8 mouse cellular contexts compared by ENCODE assay signal in the genomic region with DNA sequence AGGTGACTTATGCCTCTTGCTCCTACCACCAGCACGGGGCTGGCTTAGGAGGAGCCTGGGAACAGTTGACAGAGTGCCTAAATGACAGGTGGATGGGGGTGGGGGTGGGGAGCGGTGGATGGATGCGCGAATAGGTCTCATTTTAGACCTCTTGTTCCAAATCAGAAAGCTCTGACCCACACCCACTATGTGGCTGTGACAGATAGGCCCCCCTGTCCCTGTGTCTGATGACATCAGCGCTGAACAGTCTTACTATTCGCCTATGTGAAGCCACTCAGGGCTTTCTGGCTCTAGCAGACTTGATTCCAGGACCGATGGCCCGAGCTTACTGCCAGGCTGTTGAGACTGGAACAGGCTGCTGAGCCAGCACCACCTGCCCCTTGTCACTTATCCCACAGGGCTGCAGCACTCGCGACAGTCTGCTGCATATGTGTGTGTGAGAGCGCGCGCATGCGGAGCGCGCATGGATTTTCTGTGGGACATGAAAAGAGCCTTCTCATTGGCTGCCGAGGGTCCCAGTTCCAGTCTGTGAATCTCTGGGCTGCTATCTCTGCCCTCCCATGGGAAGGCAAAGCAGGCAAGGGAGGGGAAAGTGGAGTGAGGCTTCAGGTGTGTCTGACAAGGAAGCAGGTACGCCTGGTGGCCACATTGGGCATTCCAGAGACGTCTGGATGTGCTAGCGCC.
DNase-seq lines count a peak whose midpoint lies in the region; ATAC-seq and TF ChIP-seq lines count a peak whose summit lies in the region.

No protein-coding gene starts in this region.

- peak; percentile 12 for DNase-seq in gastrocnemius, postnatal 14 days
- no peak for DNase-seq in gastrocnemius, postnatal 10 days
- DNase-seq in MN1 (ENCODE audit: low spot score) (peak; percentile 27), adipocyte (ENCODE audit: low spot score) (no peak)
- peak; percentile 46 to 60 for DNase-seq in layer of hippocampus, postnatal 10 days (ENCODE audit: low spot score in 2 of 2)
- peak; percentile 72 for DNase-seq in midbrain, postnatal 0 days (ENCODE audit: low spot score)
- DNase-seq in natural killer cell, adult 2 months (ENCODE audit: low spot score in 2 of 2), result no peak

- H3K4me1 ChIP-seq in forebrain, embryonic 13.5 days, result peaks cover 10% of the 10 kb centered on the region
- H3K4me1 ChIP-seq in midbrain, postnatal 0 days (ENCODE audit: insufficient read depth, low read length), result peaks cover 3% of the 10 kb centered on the region; the same call in 1 of the 2 replicates

- TF ChIP-seq CTCF in midbrain, postnatal 0 days (IDR thresholded peaks at IDR 0.05), result peak; percentile 54

- WGBS in forebrain, embryonic 13.5 days, result 16% methylated on average over 20 of the region's 20 CpGs
- WGBS in midbrain, postnatal 0 days, result 19% methylated on average over 20 of the region's 20 CpGs

- H3K4me3 ChIP-seq in forebrain, embryonic 13.5 days, result peak overlapping the region; percentile 34
- H3K4me3 ChIP-seq in midbrain, postnatal 0 days (ENCODE audit: low read depth, low read length), result peak overlapping the region; percentile 37

- intact Hi-C loops in gastrocnemius, postnatal 14 days (cut with DNase I; ENCODE audit: low total_unique reads), result no loop called here

- peak overlapping the region; percentile 59 for H3K4me2 ChIP-seq in forebrain, embryonic 13.5 days
- peak overlapping the region; percentile 59 for H3K4me2 ChIP-seq in midbrain, postnatal 0 days (ENCODE audit: low read depth, low read length, poor library complexity, severe bottlenecking)

- H3K36me3 ChIP-seq in forebrain, embryonic 13.5 days (ENCODE audit: poor library complexity, severe bottlenecking), result no peaks in the 10 kb centered on the region
- no peaks in the 10 kb centered on the region for H3K36me3 ChIP-seq in midbrain, postnatal 0 days (ENCODE audit: insufficient read depth, low read length)

- peak overlapping the region; percentile 34 for H3K9ac ChIP-seq in forebrain, embryonic 13.5 days
- H3K9ac ChIP-seq in midbrain, postnatal 0 days (replicated peaks; ENCODE audit: low read length, poor library complexity, severe bottlenecking), result peak overlapping the region; percentile 46

- ATAC-seq in forebrain, embryonic 13.5 days, result peak; percentile 89
- ATAC-seq in midbrain, postnatal 0 days (ENCODE audit: low FRiP score), result peak; percentile 90

- no peak overlapping the region for H3K27ac ChIP-seq in forebrain, embryonic 13.5 days
- H3K27ac ChIP-seq in midbrain, postnatal 0 days (ENCODE audit: low read depth, low read length), result peak overlapping the region; percentile 51

- H3K9me3 ChIP-seq in forebrain, embryonic 13.5 days (replicated peaks), result no peaks in the 10 kb centered on the region
- no peaks in the 10 kb centered on the region for H3K9me3 ChIP-seq in midbrain, postnatal 0 days (ENCODE audit: low read length)

- H3K27me3 ChIP-seq in forebrain, embryonic 13.5 days, result peaks cover 64% of the 10 kb centered on the region
- peaks cover 10% of the 10 kb centered on the region; the same call in 1 of the 2 replicates for H3K27me3 ChIP-seq in midbrain, postnatal 0 days (ENCODE audit: insufficient read depth, low read length)

Comparison
In these comparisons a context has a peak if more than half of its experiments do, and no peak if none do; other contexts are left out.
1. DNase-seq: peak in gastrocnemius, postnatal 14 days (single experiment), MN1 (single experiment), layer of hippocampus, postnatal 10 days (2 of 2) and midbrain, postnatal 0 days (single experiment); none in gastrocnemius, postnatal 10 days (single experiment), adipocyte (single experiment) and natural killer cell, adult 2 months (0 of 2).